Mouse (Mus musculus) stomach, postnatal 0 days (tissue): ENCODE measurements around the gene E2f8.

ENCODE experiments used
- CTCF ChIP-seq: IDR thresholded peaks from 2 replicates; pipeline ENCODE4 v1.5.1; 2016; ENCODE audit warnings: antibody characterized with exemption, low read depth, mild to moderate bottlenecking, moderate library complexity
- EP300 ChIP-seq: optimal IDR thresholded peaks from 2 replicates; pipeline ENCODE3; 2016; ENCODE audit warnings: antibody characterized with exemption

GRCm38 (mm10) chr7:48870144-48870543 lies 11.3 kb downstream of the E2f8 start:
- no peak for TF ChIP-seq CTCF
- TF ChIP-seq EP300, result no peak
